Mouse (Mus musculus) kidney, embryonic 15.5 days (tissue): ENCODE data around the gene Sirpb1c. TPM values are rescaled to one million over a fixed set of nuclear protein-coding genes. Genes with fewer than 3 reads are reported as not detected.
"Not testable (repeated sequence)": the region's sequence is repeated elsewhere in the genome, so short reads cannot be mapped to it uniquely, and the experiment has no call there.

Experiments
- ATAC-seq: fragments of 200-750 bp; cut with Nextera tagmentation; replicated peaks from 2 replicates; pipeline ENCODE4 v1.8.0; 2017; ENCODE audit warnings: moderate TSS enrichment; ENCODE audit not compliant: low FRiP score
- H3K27ac ChIP-seq: fragments of 300-500 bp; sonication (generic); 2 replicates; pipeline ENCODE4 v1.5.1; 2015; ENCODE audit warnings: mild to moderate bottlenecking, inconsistent platforms
- H3K27me3 ChIP-seq: fragments of 300-500 bp; sonication (generic); 2 replicates; pipeline ENCODE4 v1.6.1; 2015; ENCODE audit warnings: inconsistent platforms
- H3K36me3 ChIP-seq: fragments of 300-500 bp; sonication (generic); 2 replicates; pipeline ENCODE4 v1.6.1; 2015; ENCODE audit warnings: inconsistent platforms
- H3K4me1 ChIP-seq: fragments of 300-500 bp; sonication (generic); 2 replicates; pipeline ENCODE4 v1.6.1; 2015; ENCODE audit warnings: inconsistent platforms
- H3K4me2 ChIP-seq: fragments of 300-500 bp; sonication (generic); 2 replicates; pipeline ENCODE4 v1.6.1; 2015; ENCODE audit warnings: moderate library complexity, mild to moderate bottlenecking, inconsistent platforms
- H3K4me3 ChIP-seq: fragments of 300-500 bp; sonication (generic); replicated peaks from 2 replicates; pipeline ENCODE4 v1.5.1; 2015; ENCODE audit warnings: mild to moderate bottlenecking, inconsistent platforms
- H3K9ac ChIP-seq: fragments of 300-500 bp; sonication (generic); 2 replicates; pipeline ENCODE4 v1.6.1; 2015; ENCODE audit warnings: mild to moderate bottlenecking, inconsistent platforms
- H3K9me3 ChIP-seq: fragments of 300-500 bp; sonication (generic); replicated peaks from 2 replicates; pipeline ENCODE4 v1.6.1; 2016; ENCODE audit warnings: inconsistent platforms
- WGBS: fragments of 180-500 bp; shearing (Covaris S2); methylation state at CpG from one replicate; pipeline ENCODE4 v1.1.7; 2015; ENCODE audit warnings: mixed read lengths; 5-methylcytosine and 5-hydroxymethylcytosine counted together
- polyA plus RNA-seq: library from polyadenylated mRNA; unstranded; fragments of >200 nt; fragmentation: Nextera tagmentation; extraction: Ambion mirVana; gene quantifications from 2 replicates; pipeline ENCODE4 v1.2.1, GENCODE M21; 2015

The Sirpb1c gene
- polyA plus RNA-seq = 0.17 and 0.39 TPM in 2 replicates

DNA sequence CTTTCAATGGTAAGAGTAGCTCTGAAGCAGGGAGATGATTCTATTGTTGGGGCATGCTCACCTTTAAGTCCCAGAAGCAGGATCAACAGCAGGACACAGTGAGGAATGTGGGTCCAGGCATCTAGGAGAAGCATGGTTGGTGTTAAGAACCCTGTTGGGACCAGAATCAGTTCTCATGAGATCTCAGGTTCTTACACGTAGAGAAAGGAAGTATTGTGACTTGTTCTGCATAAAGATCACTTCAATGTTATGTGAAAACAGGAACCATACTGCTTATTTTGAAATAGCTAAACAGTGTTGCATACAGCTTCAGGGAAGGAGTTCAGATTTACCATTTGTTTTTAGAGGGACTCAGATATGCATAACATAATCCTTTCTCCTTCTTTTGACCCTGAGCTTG, at the start of gene Sirpb1c:
Sirpb1c (minus strand) TSS at position 249 of the 400 bp plus-strand sequence.
- H3K9me3 ChIP-seq, H3K27me3 ChIP-seq, H3K4me1 ChIP-seq, H3K9ac ChIP-seq, H3K27ac ChIP-seq, ATAC-seq, H3K4me2 ChIP-seq, H3K36me3 ChIP-seq, H3K4me3 ChIP-seq: not testable (repeated sequence)
- WGBS = 76% methylated on average over 1 of the region's 1 CpGs

DNA sequence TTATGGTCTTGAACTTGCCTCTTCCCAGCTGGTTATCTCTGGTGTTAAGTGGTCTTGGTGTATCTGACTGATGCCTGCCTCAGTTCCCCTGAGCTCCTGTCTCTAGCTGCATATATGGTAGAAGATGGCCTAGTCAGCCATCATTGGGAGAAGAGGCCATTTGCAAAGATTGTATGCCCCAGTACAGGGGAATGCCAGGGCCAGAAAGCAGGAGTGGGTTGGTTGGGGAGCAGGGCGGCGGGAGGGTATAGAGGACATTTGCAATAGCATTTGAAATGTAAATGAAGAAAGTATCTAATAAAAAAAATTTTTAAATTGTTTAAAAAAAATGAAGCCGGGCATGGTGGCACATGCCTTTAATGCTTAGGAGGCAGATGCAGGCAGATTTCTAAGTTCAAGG, 38.1 kb upstream of the Sirpb1c start:
- Histone ChIP-seq H3K27me3 (no peaks in the 10 kb centered on the region), H3K4me3 (no peak overlapping the region), H3K27ac (no peak overlapping the region), H3K9me3 (no peaks in the 10 kb centered on the region), H3K36me3 (no peaks in the 10 kb centered on the region), H3K9ac (no peak overlapping the region), H3K4me1 (no peaks in the 10 kb centered on the region), H3K4me2 (no peak overlapping the region)
- no peak for ATAC-seq
- 92% methylated on average over 3 of the region's 3 CpGs for WGBS

DNA sequence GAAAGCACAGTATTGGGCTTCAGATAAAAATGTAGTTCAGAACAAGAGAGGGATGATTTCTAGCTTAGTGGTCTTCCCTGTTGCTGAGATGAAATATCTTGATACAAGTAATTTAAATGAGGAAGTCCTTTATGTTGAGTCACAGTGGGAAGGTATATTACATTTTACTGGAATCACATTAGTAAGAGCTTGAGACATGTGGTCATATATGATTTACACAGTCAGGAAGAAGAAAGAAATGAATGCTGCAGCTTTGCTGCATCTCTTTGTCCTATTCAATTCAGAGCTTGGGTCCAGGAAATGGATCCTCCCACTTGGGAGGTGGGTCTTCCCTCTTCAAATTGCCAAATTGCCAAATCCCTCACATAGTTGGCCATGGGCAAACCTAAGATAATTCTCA, 7.4 kb upstream of the Sirpb1c start:
- not testable (repeated sequence) for H3K9me3 ChIP-seq, H3K9ac ChIP-seq, H3K4me3 ChIP-seq, H3K27ac ChIP-seq, H3K4me2 ChIP-seq, ATAC-seq, H3K27me3 ChIP-seq, H3K36me3 ChIP-seq, H3K4me1 ChIP-seq

DNA sequence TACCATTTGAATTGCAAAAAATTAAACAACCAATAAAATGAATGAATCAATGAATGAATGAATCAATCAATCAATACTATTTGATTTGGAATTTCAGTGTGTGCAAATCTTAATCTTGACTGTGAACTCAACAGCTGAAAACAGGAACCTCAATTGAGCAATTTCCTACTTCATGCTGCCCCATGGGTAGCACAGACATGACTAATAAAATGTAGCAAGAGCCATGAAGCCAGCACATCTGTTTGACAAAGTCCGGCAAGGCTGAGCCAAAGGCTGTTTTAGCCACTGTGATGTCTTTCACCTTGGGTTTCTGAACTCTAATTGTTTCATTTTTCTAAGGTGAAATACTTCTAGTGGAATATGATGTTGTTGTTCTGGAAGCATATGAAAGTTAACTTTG, 1.6 kb upstream of the Sirpb1c start:
- WGBS = 91% methylated on average over 1 of the region's 1 CpGs

DNA sequence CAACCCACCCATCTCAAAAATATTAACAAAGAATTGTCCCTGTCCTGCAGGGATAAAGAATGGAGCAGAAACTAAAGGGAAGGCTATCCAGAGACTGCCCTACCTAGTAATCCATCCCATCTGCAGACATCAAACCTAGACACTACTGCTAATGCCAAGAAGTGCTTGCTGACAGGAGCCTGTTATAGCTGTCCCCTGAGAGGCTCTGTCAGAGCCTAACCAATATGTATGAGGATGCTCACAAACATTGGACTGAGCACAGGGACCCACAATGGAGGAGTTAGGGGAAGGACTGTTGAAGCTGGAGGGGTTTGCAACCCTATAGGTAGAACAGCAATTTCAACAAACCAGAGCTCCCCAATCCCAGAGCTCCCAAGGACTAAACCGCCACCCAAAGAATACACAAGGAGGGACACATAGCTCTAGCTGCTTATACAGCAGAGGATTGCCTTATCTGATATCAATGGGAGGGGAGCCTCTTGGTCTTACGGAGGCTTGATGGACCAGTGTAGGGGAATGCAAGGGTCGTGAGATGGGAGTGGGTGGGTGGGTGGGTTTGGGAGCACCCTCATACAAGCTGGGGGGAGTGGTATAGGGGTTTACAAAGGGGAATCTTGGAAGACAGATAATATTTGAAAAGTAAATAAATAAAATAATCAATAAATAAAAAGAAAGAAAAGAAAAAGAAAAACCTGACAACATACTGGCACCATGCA, 838 bp downstream of the Sirpb1c start:
- no peaks in the 10 kb centered on the region for H3K27me3 ChIP-seq
- no peak overlapping the region for H3K4me3 ChIP-seq
- 91% methylated on average over 3 of the region's 3 CpGs for WGBS
- H3K36me3 ChIP-seq = no peaks in the 10 kb centered on the region
- no peak for ATAC-seq
- H3K9me3 ChIP-seq = no peaks in the 10 kb centered on the region
- no peak overlapping the region for H3K27ac ChIP-seq
- H3K4me1 ChIP-seq = no peaks in the 10 kb centered on the region
- no peak overlapping the region for H3K4me2 ChIP-seq
- no peak overlapping the region for H3K9ac ChIP-seq

More for the DNA sequence above, 1.6 kb upstream of the Sirpb1c start:
- no peaks in the 10 kb centered on the region for H3K4me1 ChIP-seq
- H3K27me3 ChIP-seq = no peaks in the 10 kb centered on the region
- H3K36me3 ChIP-seq = no peaks in the 10 kb centered on the region
- H3K4me3 ChIP-seq = no peak overlapping the region
- no peak overlapping the region for H3K27ac ChIP-seq
- no peaks in the 10 kb centered on the region for H3K9me3 ChIP-seq
- no peak overlapping the region for H3K9ac ChIP-seq
- no peak overlapping the region for H3K4me2 ChIP-seq
- ATAC-seq = no peak

DNA sequence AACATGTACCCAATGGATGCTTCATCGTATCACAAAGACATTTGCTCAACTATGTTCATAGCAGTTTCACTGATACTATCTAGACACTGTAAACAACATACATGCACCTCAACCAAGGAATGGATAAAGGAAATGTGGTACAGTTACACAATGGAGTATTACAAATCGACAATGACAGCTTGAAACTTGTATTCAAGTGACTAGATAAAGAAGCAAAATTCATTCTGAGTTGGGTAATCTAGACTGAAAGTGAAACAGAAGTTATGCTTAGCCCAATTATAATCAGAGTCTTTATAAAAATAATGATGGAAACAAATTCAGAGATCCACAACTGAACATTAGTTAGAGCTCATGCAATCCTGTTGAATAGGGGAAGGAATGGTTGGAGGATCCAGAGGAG, 74.7 kb downstream of the Sirpb1c start:
- ATAC-seq, H3K27ac ChIP-seq, H3K9me3 ChIP-seq, H3K4me2 ChIP-seq, H3K4me1 ChIP-seq, H3K36me3 ChIP-seq, H3K27me3 ChIP-seq, H3K9ac ChIP-seq, H3K4me3 ChIP-seq: not testable (repeated sequence)
- 72% methylated on average over 2 of the region's 2 CpGs for WGBS

Other genes starting within 250 kb of the Sirpb1c start
- not detected in 2 replicates for gene Gm5150, start 157.9 kb upstream of the Sirpb1c start, polyA plus RNA-seq